Mouse (Mus musculus) hindbrain, embryonic 13.5 days (tissue): Measurements from ENCODE around the gene Znrf3. TPM values are rescaled to one million over a fixed set of nuclear protein-coding genes. Genes with fewer than 3 reads are reported as not detected.
A peak's percentile ranks its signal among the peaks of the same experiment; 100 is the strongest.

Experiments used
- ATAC-seq: fragments of 200-750 bp; cut with Nextera tagmentation; 2 replicates; pipeline ENCODE4 v1.8.0; 2017; ENCODE audit warnings: moderate TSS enrichment; ENCODE audit not compliant: low FRiP score
- H3K27ac ChIP-seq: fragments of 300-500 bp; sonication (generic); 2 replicates; pipeline ENCODE4 v1.5.1; 2015; ENCODE audit warnings: inconsistent platforms, mild to moderate bottlenecking, moderate library complexity
- H3K27me3 ChIP-seq: fragments of 300-500 bp; sonication (generic); 2 replicates; pipeline ENCODE4 v1.6.1; 2015; ENCODE audit warnings: mild to moderate bottlenecking, inconsistent platforms
- H3K36me3 ChIP-seq: fragments of 300-500 bp; sonication (generic); 2 replicates; pipeline ENCODE4 v1.6.1; 2015; ENCODE audit warnings: mild to moderate bottlenecking, inconsistent platforms
- H3K4me1 ChIP-seq: fragments of 300-500 bp; sonication (generic); replicated peaks from 2 replicates; pipeline ENCODE4 v1.6.1; 2015; ENCODE audit warnings: inconsistent platforms
- H3K4me2 ChIP-seq: fragments of 300-500 bp; sonication (generic); 2 replicates; pipeline ENCODE4 v1.6.1; 2015; ENCODE audit warnings: inconsistent platforms, mild to moderate bottlenecking, moderate library complexity
- H3K4me3 ChIP-seq: fragments of 300-500 bp; sonication (generic); 2 replicates; pipeline ENCODE4 v1.5.1; 2015; ENCODE audit warnings: mild to moderate bottlenecking, inconsistent platforms
- H3K9ac ChIP-seq: fragments of 300-500 bp; sonication (generic); 2 replicates; pipeline ENCODE4 v1.6.1; 2015; ENCODE audit warnings: mild to moderate bottlenecking, inconsistent platforms
- H3K9me3 ChIP-seq: fragments of 300-500 bp; sonication (generic); 2 replicates; pipeline ENCODE4 v1.6.1; 2016; ENCODE audit warnings: inconsistent platforms
- WGBS: fragments of 180-500 bp; shearing (Covaris S2); methylation state at CpG from one replicate; pipeline ENCODE4 v1.1.7; 2015; 5-methylcytosine and 5-hydroxymethylcytosine counted together
- polyA plus RNA-seq: library from polyadenylated mRNA; unstranded; fragments of >200 nt; fragmentation: Nextera tagmentation; extraction: Ambion mirVana; gene quantifications from 2 replicates; pipeline ENCODE4 v1.2.1, GENCODE M21; 2015

Znrf3 gene
- polyA plus RNA-seq, 1 experiment from 2014 or later, result 7.1 TPM

GRCm38 (mm10) chr11:5414856-5415616 is 29.6 kb downstream of the Znrf3 start:
- Histone ChIP-seq H3K4me1 (peaks cover 38% of the 10 kb centered on the region), H3K36me3 (no peaks in the 10 kb centered on the region), H3K27me3 (no peaks in the 10 kb centered on the region), H3K4me3 (no peak overlapping the region), H3K9ac (no peak overlapping the region), H3K27ac (peak overlapping the region; percentile 61; the same call in 1 of the 2 replicates), H3K4me2 (no peak overlapping the region), H3K9me3 (no peaks in the 10 kb centered on the region)
- no peak for ATAC-seq
- WGBS, result 29% methylated on average over 2 of the region's 2 CpGs

GRCm38 (mm10) chr11:5412644-5413190 is 31.9 kb downstream of the Znrf3 start:
- Histone ChIP-seq H3K4me3 (no peak overlapping the region), H3K4me2 (no peak overlapping the region), H3K27ac (no peak overlapping the region), H3K36me3 (no peaks in the 10 kb centered on the region), H3K4me1 (peaks cover 35% of the 10 kb centered on the region), H3K9me3 (no peaks in the 10 kb centered on the region), H3K9ac (no peak overlapping the region), H3K27me3 (no peaks in the 10 kb centered on the region)
- ATAC-seq, result no peak
- WGBS, result 68% methylated on average over 2 of the region's 2 CpGs

DNA sequence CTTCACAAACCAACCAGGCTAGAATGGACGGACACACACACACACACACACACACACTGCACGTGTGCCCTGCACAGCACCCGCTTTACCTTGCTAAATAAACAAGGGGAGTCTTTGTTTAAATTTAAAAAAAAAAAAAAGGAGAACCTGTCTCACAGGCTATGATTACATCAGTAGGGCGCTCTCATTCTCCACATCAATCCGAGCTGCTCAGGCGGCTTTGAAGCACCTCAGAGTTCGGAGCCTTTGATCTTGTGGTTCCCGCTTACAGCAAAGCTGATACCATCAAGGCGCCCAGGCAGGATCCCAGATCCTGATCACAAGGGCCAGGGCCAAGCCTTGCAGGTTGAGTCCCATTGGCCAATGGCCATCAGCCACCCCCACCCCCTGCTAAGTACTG is 33.1 kb downstream of the Znrf3 start:
- no peaks in the 10 kb centered on the region for H3K9me3 ChIP-seq
- no peak overlapping the region for H3K4me2 ChIP-seq
- no peak overlapping the region for H3K4me3 ChIP-seq
- H3K9ac ChIP-seq, result no peak overlapping the region
- ATAC-seq, result no peak
- WGBS, result 49% methylated on average over 9 of the region's 9 CpGs
- no peaks in the 10 kb centered on the region for H3K36me3 ChIP-seq
- H3K4me1 ChIP-seq, result peaks cover 35% of the 10 kb centered on the region
- no peaks in the 10 kb centered on the region for H3K27me3 ChIP-seq
- no peak overlapping the region for H3K27ac ChIP-seq

GRCm38 (mm10) chr11:5404180-5404579 is 40.5 kb downstream of the Znrf3 start:
- Histone ChIP-seq H3K9me3 (no peaks in the 10 kb centered on the region), H3K4me1 (0 out of 2 replicates have a peak, but pooled peaks cover 3% of the 10 kb centered on the region), H3K4me3 (no peak overlapping the region), H3K27ac (no peak overlapping the region), H3K4me2 (no peak overlapping the region), H3K9ac (no peak overlapping the region), H3K36me3 (no peaks in the 10 kb centered on the region), H3K27me3 (no peaks in the 10 kb centered on the region)
- WGBS, result 91% methylated on average over 2 of the region's 2 CpGs
- ATAC-seq, result no peak

DNA sequence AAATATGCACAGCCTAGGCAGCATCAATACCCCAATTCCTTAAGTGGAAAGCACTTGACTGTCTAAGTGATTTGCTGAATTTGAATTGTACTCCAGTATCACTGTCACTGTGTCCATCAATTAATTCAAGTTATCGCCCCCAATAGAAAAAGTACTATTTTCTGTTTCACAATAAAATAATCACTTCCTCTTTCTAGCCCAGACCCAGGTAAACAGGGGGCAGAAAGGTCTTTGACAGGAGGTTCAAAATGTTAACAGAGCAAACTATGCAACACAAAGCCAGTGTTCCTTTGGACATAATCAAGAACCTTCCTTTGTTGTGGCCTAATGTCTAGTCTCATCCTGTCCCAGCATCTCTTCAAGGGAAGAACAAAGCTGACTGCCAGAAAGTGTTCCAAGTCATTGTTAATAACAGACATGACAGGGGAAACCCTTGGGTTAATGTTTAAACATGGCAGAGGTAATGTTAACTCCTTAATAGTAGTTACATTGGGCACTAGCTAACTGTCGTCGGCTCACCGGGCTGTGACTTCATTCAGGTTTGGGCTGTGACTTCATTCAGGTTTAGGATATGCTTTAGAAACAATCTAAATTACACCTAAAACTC is 42.4 kb downstream of the Znrf3 start:
- no peak overlapping the region for H3K9ac ChIP-seq
- 70% methylated on average over 4 of the region's 4 CpGs for WGBS
- no peak overlapping the region for H3K27ac ChIP-seq
- no peaks in the 10 kb centered on the region for H3K27me3 ChIP-seq
- no peak overlapping the region for H3K4me3 ChIP-seq
- no peaks in the 10 kb centered on the region for H3K9me3 ChIP-seq
- no peak for ATAC-seq
- H3K36me3 ChIP-seq, result no peaks in the 10 kb centered on the region
- no peak overlapping the region for H3K4me2 ChIP-seq
- 0 out of 2 replicates have a peak, but pooled peaks cover 3% of the 10 kb centered on the region for H3K4me1 ChIP-seq

- Histone ChIP-seq H3K4me1 (0 out of 2 replicates have a peak, but pooled peaks cover 6% of the 10 kb centered on the region), H3K27ac (no peak overlapping the region), H3K4me2 (no peak overlapping the region), H3K9ac (no peak overlapping the region), H3K27me3 (no peaks in the 10 kb centered on the region), H3K36me3 (no peaks in the 10 kb centered on the region), H3K9me3 (no peaks in the 10 kb centered on the region), H3K4me3 (no peak overlapping the region)
- ATAC-seq, result no peak
- 55% methylated on average over 3 of the region's 3 CpGs for WGBS
Measured at GRCm38 (mm10) chr11:5398301-5399053, 46.2 kb downstream of the Znrf3 start.

- H3K36me3 ChIP-seq, result no peaks in the 10 kb centered on the region
- no peak overlapping the region for H3K4me3 ChIP-seq
- peak overlapping the region; percentile 7 for H3K4me2 ChIP-seq
- H3K4me1 ChIP-seq, result peaks cover 13% of the 10 kb centered on the region
- no peak for ATAC-seq
- H3K27me3 ChIP-seq, result no peaks in the 10 kb centered on the region
- H3K9ac ChIP-seq, result no peak overlapping the region
- no peaks in the 10 kb centered on the region for H3K9me3 ChIP-seq
- peak overlapping the region; percentile 49; the same call in 1 of the 2 replicates for H3K27ac ChIP-seq
- 3% methylated on average over 4 of the region's 4 CpGs for WGBS
Measured at GRCm38 (mm10) chr11:5390969-5391831, 53.4 kb downstream of the Znrf3 start.

DNA sequence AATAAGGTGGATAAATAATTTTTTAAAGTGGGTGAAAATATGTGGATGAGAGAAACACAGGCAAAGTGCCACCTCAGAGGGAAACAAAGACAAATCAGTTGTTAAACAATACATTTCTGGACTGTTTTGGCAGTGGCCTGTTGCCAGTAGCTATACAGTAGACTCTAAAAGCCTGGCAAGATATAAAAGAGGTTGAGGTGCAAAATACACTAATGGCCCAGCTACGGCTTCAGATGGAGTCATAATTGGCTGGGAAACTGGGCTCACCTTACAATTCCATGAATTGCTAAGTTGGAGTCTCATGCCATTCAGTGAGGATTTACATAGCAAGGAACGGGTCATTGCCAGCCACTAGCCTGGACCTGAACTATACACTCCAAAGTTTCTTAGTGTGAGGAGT is 62.0 kb downstream of the Znrf3 start:
- no peaks in the 10 kb centered on the region for H3K4me1 ChIP-seq
- H3K36me3 ChIP-seq, result no peaks in the 10 kb centered on the region
- no peak overlapping the region for H3K4me3 ChIP-seq
- WGBS, result 75% methylated on average over 2 of the region's 2 CpGs
- H3K27me3 ChIP-seq, result no peaks in the 10 kb centered on the region
- no peaks in the 10 kb centered on the region for H3K9me3 ChIP-seq
- no peak overlapping the region for H3K9ac ChIP-seq
- ATAC-seq, result no peak
- H3K4me2 ChIP-seq, result no peak overlapping the region
- no peak overlapping the region for H3K27ac ChIP-seq

DNA sequence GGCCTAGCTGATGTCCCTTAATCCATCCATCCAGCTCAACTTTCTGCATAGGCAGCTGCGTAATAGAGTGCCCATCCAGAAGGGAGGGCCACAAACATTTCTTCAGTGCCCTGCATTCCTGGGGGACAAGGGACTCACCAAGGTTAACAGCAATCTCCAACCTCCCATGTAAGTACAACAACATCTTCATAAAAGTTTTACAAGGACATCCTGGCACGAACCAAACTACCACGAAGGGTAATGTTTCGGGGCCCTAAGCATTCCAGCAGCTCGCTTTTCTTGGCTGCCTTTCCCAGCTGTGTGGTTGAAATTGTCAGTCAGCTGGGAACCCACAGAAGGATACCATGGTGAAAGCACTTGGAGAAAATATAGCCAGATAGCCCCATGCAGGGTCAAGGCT is 63.4 kb downstream of the Znrf3 start:
- no peaks in the 10 kb centered on the region for H3K27me3 ChIP-seq
- H3K4me1 ChIP-seq, result no peaks in the 10 kb centered on the region
- H3K4me2 ChIP-seq, result no peak overlapping the region
- H3K9ac ChIP-seq, result no peak overlapping the region
- H3K27ac ChIP-seq, result no peak overlapping the region
- ATAC-seq, result no peak
- no peak overlapping the region for H3K4me3 ChIP-seq
- 79% methylated on average over 5 of the region's 5 CpGs for WGBS
- H3K9me3 ChIP-seq, result no peaks in the 10 kb centered on the region
- H3K36me3 ChIP-seq, result no peaks in the 10 kb centered on the region

DNA sequence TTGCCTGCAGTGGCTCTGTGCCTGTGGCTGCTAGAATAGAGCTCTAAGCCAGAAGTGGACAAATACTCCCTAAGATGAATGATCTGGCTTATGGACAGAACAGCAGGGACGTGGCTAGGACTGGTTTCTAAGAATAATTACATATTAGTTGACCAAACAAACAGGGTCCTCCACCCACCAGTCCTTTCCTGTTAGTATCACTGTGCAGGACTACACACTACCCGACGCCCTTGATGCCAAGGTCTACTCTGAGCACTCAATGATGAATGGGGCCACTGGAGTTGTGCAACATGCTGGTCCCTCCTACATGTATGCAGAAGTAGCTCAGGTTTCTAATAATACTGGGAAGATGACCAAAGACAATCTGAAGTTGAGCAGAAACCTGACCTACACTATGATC is 64.4 kb downstream of the Znrf3 start:
- ATAC-seq, result no peak
- 77% methylated on average over 3 of the region's 3 CpGs for WGBS
- H3K27ac ChIP-seq, result no peak overlapping the region
- no peaks in the 10 kb centered on the region for H3K27me3 ChIP-seq
- H3K9ac ChIP-seq, result no peak overlapping the region
- H3K4me1 ChIP-seq, result no peaks in the 10 kb centered on the region
- no peaks in the 10 kb centered on the region for H3K36me3 ChIP-seq
- H3K9me3 ChIP-seq, result no peaks in the 10 kb centered on the region
- no peak overlapping the region for H3K4me2 ChIP-seq
- H3K4me3 ChIP-seq, result no peak overlapping the region

DNA sequence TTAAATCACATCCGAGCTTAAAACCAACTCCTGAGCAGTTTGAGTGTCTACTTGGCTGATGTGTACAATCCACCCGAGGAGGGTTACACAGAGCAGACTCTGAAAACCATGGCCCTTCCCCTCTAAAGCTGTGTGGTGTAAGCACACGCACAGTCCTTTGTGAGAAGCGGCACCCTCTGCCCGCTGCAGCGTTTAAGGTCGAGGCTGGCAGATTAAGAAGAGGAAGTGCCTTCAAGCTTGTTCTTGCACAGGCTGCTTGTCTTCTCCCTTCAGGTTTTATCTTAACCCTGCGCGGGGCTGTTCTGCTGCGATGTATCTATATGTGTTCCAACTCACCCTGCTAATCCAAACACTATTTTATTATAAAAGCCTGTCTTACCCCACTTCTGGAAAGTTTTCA is 75.5 kb downstream of the Znrf3 start:
- Histone ChIP-seq H3K4me3 (no peak overlapping the region), H3K4me2 (no peak overlapping the region), H3K27me3 (no peaks in the 10 kb centered on the region), H3K4me1 (no peaks in the 10 kb centered on the region), H3K36me3 (no peaks in the 10 kb centered on the region), H3K9ac (no peak overlapping the region), H3K27ac (no peak overlapping the region), H3K9me3 (no peaks in the 10 kb centered on the region)
- ATAC-seq, result no peak
- WGBS, result 81% methylated on average over 10 of the region's 10 CpGs

GRCm38 (mm10) chr11:5368492-5368891 is 76.2 kb downstream of the Znrf3 start:
- Histone ChIP-seq H3K4me2 (no peak overlapping the region), H3K36me3 (no peaks in the 10 kb centered on the region), H3K27ac (no peak overlapping the region), H3K9ac (no peak overlapping the region), H3K4me3 (no peak overlapping the region), H3K9me3 (no peaks in the 10 kb centered on the region), H3K27me3 (no peaks in the 10 kb centered on the region), H3K4me1 (no peaks in the 10 kb centered on the region)
- no peak for ATAC-seq
